Mouse (Mus musculus) megakaryocyte, embryonic 14.5 days (primary cell): ENCODE data around the gene Vill. TPM values are rescaled to one million over a fixed set of nuclear protein-coding genes. Genes with fewer than 3 reads are reported as not detected.

ENCODE experiments used
- H3K27me3 ChIP-seq: replicated peaks from 2 replicates; pipeline ENCODE3; 2012; ENCODE audit warnings: inconsistent platforms
- H3K36me3 ChIP-seq: replicated peaks from 2 replicates; pipeline ENCODE3; 2012; ENCODE audit warnings: low read length, inconsistent platforms, mixed read lengths
- H3K4me1 ChIP-seq: 2 replicates; pipeline ENCODE4 v1.6.1; 2012; ENCODE audit warnings: inconsistent platforms
- H3K4me3 ChIP-seq: replicated peaks from 2 replicates; pipeline ENCODE3; 2012; ENCODE audit warnings: moderate library complexity, mild to moderate bottlenecking, inconsistent platforms
- H3K9me3 ChIP-seq: 2 replicates; pipeline ENCODE4 v1.6.1; 2012; ENCODE audit warnings: inconsistent platforms
- FLI1 ChIP-seq: IDR thresholded peaks from 2 replicates; pipeline ENCODE4 v1.6.1; 2012; ENCODE audit warnings: low read length, inconsistent platforms, mixed read lengths
- GATA1 ChIP-seq: IDR thresholded peaks from 3 replicates; pipeline ENCODE4 v1.6.1; 2012; ENCODE audit warnings: mixed read lengths, low read length, inconsistent platforms, borderline replicate concordance
- polyA plus RNA-seq: library from polyadenylated mRNA; stranded (reverse); fragments of >175 nt; gene quantifications from 2 replicates; pipeline ENCODE4 v1.2.3, GENCODE M21; 2012; ENCODE audit warnings: low replicate concordance; ENCODE audit not compliant: insufficient read depth

Vill gene
- polyA plus RNA-seq = 0.19 TPM in 1 of 2 replicates, not detected in the other

DNA sequence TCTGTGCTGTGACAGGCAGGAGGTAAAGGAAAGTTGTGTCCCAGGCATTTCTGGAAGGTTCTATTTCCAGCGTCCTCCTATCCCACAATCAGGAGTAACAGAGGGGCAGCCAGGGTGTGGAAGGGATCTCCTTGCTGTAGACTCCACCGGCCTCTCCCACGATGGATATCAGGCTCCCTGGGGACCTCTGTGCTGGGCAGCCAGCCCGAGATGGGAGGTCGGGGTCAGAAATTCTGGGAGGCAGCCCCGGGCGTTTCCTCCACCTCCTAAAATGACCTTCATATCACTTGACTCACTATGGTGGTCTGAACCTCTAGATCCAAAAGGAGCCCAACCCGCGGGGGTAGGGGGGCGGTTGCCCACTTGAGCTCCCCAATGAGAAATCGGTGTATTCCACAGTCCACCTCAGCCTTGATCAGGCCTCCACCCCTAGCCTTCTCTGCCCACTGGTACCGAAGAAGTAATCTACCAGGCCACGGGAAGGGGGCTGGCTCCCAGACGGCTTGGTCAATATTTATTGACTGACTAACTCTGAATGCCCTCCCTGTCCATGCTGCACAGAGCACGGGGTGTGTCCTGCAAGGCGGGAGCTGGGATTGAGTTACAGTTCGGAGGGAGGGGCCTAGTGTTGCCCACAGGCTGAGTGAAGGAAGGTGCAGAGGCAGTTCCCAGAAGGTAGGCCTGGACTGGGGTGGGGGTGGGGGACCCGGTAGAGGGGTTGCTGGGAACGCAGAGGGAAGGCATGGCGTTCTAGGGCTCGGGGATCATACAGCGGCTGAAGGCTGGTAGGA is at the start of gene Vill:
Vill (plus strand) TSS at position 625 of the 791 bp plus-strand sequence.
- Histone ChIP-seq H3K27me3 (peaks cover 61% of the 10 kb centered on the region), H3K4me3 (no peak within 1 kb of the TSS), H3K4me1 (peaks cover 19% of the 10 kb centered on the region), H3K36me3 (no peaks in the 10 kb centered on the region), H3K9me3 (no peaks in the 10 kb centered on the region)
- TF ChIP-seq GATA1 (no peak), FLI1 (no peak)

DNA sequence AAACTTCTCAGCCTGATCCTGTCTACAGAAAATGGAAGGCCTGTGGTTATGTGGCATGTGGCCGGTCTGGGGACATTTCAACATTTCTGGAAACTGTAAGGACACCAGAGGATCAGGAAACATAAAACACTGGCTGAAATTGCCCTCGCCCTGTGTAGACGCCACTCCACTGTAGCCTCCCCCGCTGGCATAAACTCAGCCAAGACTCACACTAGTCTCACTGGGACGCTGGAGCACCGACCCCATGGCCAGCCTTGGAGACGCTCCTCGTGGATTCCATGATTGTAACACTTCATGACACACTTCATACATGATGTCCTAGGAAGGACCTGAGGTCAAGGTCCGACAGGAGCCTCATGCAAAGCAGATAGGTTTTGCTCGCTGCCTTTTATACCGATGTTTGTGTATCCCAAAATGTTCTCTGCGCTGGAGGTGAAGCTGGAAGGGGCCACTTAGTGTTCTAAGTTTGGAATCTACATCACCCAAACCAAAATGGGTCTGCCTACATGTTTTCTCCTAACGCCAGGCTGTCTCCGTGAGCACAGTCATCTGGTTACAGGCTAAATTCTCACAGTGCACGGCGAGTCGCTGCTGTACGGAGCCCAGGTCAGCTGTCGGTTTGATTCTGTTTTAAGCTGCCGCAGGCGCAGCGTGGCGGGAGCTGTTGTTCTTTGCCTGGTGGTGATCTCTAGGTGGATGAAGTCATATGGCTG is 48.4 kb upstream of the Vill start:
- peaks cover 88% of the 10 kb centered on the region for H3K4me1 ChIP-seq

GRCm38 (mm10) chr9:119004703-119005076 is 47.9 kb upstream of the Vill start:
- H3K27me3 ChIP-seq = no peaks in the 10 kb centered on the region
- TF ChIP-seq FLI1 (no peak), GATA1 (no peak)
- H3K9me3 ChIP-seq = peaks cover 16% of the 10 kb centered on the region
- no peak overlapping the region for H3K4me3 ChIP-seq
- peaks cover 86% of the 10 kb centered on the region for H3K36me3 ChIP-seq
- peaks cover 86% of the 10 kb centered on the region for H3K4me1 ChIP-seq

More for the DNA sequence above, 48.4 kb upstream of the Vill start:
- Histone ChIP-seq H3K27me3 (no peaks in the 10 kb centered on the region), H3K4me3 (no peak overlapping the region), H3K9me3 (peaks cover 18% of the 10 kb centered on the region), H3K36me3 (peaks cover 87% of the 10 kb centered on the region)
- TF ChIP-seq FLI1 (no peak), GATA1 (no peak)

DNA sequence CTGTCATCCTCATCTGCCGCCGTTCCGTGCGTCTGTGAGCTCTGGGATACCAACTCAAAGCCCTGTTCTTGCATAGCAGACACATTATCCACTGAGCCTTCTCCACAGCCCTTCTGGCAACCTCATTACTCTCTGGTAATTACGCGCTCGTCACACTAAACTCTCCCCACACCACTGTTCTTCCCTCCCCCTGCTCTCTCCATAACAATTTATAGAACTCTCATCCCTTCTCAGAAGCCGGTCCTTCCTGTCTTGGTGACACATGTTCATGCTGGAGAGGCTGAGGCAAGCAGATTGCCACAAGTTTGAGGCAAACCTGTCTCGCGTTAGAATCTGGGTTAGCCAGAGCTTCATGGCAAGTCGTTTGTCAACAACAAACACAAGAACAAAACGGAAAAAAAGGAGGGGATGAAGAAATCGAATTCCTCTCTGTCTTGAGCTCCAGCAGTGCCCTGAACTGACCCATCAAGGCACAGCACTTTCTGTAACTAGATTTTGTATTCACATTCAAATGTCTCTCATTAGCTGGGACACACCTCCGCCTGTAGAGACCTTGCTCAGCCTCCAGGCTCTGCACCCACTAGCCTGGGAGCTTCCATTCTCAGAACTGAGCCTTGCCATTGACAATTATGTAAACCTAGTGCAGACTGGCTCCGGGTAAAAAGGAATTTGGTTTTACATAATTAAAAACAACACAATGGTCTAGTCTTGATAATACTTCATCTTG is 47.1 kb upstream of the Vill start:
- no peaks in the 10 kb centered on the region for H3K27me3 ChIP-seq
- no peak overlapping the region for H3K4me3 ChIP-seq
- H3K36me3 ChIP-seq = peaks cover 86% of the 10 kb centered on the region
- peaks cover 12% of the 10 kb centered on the region for H3K9me3 ChIP-seq
- H3K4me1 ChIP-seq = peaks cover 78% of the 10 kb centered on the region
- TF ChIP-seq FLI1 = no peak
- no peak for TF ChIP-seq GATA1

- Histone ChIP-seq H3K4me3 (no peak overlapping the region), H3K4me1 (peaks cover 60% of the 10 kb centered on the region), H3K27me3 (no peaks in the 10 kb centered on the region), H3K9me3 (no peaks in the 10 kb centered on the region), H3K36me3 (peaks cover 86% of the 10 kb centered on the region)
- no peak for TF ChIP-seq FLI1
- no peak for TF ChIP-seq GATA1
These were observed 45.3 kb upstream of the Vill start for GRCm38 (mm10) chr9:119007266-119007665.

GRCm38 (mm10) chr9:119008871-119009270 is 43.7 kb upstream of the Vill start:
- H3K4me1 ChIP-seq = peaks cover 44% of the 10 kb centered on the region
- no peaks in the 10 kb centered on the region for H3K27me3 ChIP-seq
- H3K4me3 ChIP-seq = no peak overlapping the region
- peaks cover 92% of the 10 kb centered on the region for H3K36me3 ChIP-seq
- TF ChIP-seq FLI1 (no peak), GATA1 (no peak)
- no peaks in the 10 kb centered on the region for H3K9me3 ChIP-seq

- Histone ChIP-seq H3K4me1 (peaks cover 31% of the 10 kb centered on the region), H3K36me3 (peaks cover 92% of the 10 kb centered on the region), H3K9me3 (no peaks in the 10 kb centered on the region), H3K27me3 (no peaks in the 10 kb centered on the region), H3K4me3 (no peak overlapping the region)
- TF ChIP-seq GATA1 (no peak), FLI1 (no peak)
These were observed 42.3 kb upstream of the Vill start for GRCm38 (mm10) chr9:119010156-119010710.

GRCm38 (mm10) chr9:119016785-119017507 is 35.6 kb upstream of the Vill start:
- no peaks in the 10 kb centered on the region for H3K27me3 ChIP-seq
- peaks cover 94% of the 10 kb centered on the region for H3K36me3 ChIP-seq
- no peaks in the 10 kb centered on the region for H3K9me3 ChIP-seq
- TF ChIP-seq FLI1 (no peak), GATA1 (no peak)
- H3K4me1 ChIP-seq = peaks cover 10% of the 10 kb centered on the region
- no peak overlapping the region for H3K4me3 ChIP-seq

GRCm38 (mm10) chr9:119021731-119022130 is 30.8 kb upstream of the Vill start:
- Histone ChIP-seq H3K36me3 (peaks cover 97% of the 10 kb centered on the region), H3K27me3 (no peaks in the 10 kb centered on the region), H3K9me3 (no peaks in the 10 kb centered on the region), H3K4me3 (no peak overlapping the region), H3K4me1 (peaks cover 12% of the 10 kb centered on the region; the same call in 1 of the 2 replicates)
- TF ChIP-seq FLI1 = no peak
- no peak for TF ChIP-seq GATA1
